Mouse (Mus musculus): Measurements from ENCODE around the gene Kcng1. TPM values are rescaled to one million over a fixed set of nuclear protein-coding genes. Genes with fewer than 3 reads are reported as not detected.

Gene Kcng1
- polyA plus RNA-seq, 1 experiment: not detected

GRCm38 (mm10) chr2:168248167-168248855 lies 33.2 kb downstream of the Kcng1 start:
- no peak overlapping the region for H3K27ac ChIP-seq (ENCODE audit: insufficient read depth, low read depth, low read length)
- H3K4me1 ChIP-seq (ENCODE audit: control insufficient read depth, insufficient read depth, low read length): no peaks in the 10 kb centered on the region
- TF ChIP-seq POLR2A (IDR thresholded peaks at IDR 0.05; ENCODE audit: borderline replicate concordance, low read depth, low read length) (no peak), CTCF (IDR thresholded peaks at IDR 0.05; ENCODE audit: low read depth, low read length) (no peak)
- no peak overlapping the region for H3K4me3 ChIP-seq (ENCODE audit: insufficient read depth, low read length)

DNA sequence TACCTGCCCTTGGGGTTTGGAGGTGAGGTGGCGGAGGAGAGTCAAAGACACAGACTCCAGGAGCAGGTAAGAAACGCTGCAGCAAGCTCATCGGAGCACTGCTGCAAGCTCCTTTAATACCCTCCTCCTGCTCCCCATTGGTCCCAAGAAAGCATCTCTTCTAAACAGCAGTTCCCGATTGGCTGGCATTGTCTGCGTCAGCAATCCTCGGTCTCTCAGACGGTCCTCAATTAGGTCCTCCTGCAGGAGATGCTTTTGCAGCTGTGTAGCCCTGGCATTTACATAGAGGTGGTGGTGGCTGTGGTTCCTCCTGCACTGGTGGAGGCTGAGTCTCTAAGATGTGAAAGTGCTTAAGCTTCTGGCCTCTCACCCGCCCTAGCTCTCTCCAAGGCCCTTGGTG lies 36.0 kb downstream of the Kcng1 start:
- Histone ChIP-seq H3K4me1 (ENCODE audit: control insufficient read depth, insufficient read depth, low read length) (no peaks in the 10 kb centered on the region), H3K27ac (ENCODE audit: insufficient read depth, low read depth, low read length) (no peak overlapping the region), H3K4me3 (ENCODE audit: insufficient read depth, low read length) (no peak overlapping the region)
- TF ChIP-seq POLR2A (IDR thresholded peaks at IDR 0.05; ENCODE audit: borderline replicate concordance, low read depth, low read length) (no peak), CTCF (IDR thresholded peaks at IDR 0.05; ENCODE audit: low read depth, low read length) (no peak)

DNA sequence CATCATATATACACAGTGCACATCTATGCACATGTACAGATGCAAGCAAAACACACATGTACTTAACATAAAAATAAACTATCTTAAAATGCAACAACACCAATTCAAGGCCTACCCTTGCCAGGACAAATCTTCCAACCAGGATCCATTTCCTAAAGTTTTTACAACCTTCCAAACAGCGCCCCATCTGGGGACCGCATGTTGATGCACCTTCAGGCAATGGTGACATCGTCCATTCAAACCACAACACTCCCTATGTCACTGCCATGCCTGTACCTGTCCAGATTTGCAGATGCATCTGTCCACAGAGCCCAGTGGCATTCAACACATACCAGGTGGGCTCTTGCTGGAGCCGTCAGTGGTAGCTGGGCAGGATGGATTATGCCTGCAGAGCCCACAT lies 38.3 kb downstream of the Kcng1 start:
- Histone ChIP-seq H3K4me3 (ENCODE audit: insufficient read depth, low read length) (no peak overlapping the region), H3K4me1 (ENCODE audit: control insufficient read depth, insufficient read depth, low read length) (no peaks in the 10 kb centered on the region), H3K27ac (ENCODE audit: insufficient read depth, low read depth, low read length) (no peak overlapping the region)
- no peak for TF ChIP-seq POLR2A (IDR thresholded peaks at IDR 0.05; ENCODE audit: borderline replicate concordance, low read depth, low read length)
- TF ChIP-seq CTCF (IDR thresholded peaks at IDR 0.05; ENCODE audit: low read depth, low read length): no peak

- TF ChIP-seq CTCF (IDR thresholded peaks at IDR 0.05; ENCODE audit: low read depth, low read length) (no peak), POLR2A (IDR thresholded peaks at IDR 0.05; ENCODE audit: borderline replicate concordance, low read depth, low read length) (no peak)
- Histone ChIP-seq H3K27ac (ENCODE audit: insufficient read depth, low read depth, low read length) (no peak overlapping the region), H3K4me3 (ENCODE audit: insufficient read depth, low read length) (no peak overlapping the region), H3K4me1 (ENCODE audit: control insufficient read depth, insufficient read depth, low read length) (no peaks in the 10 kb centered on the region)
Observed at GRCm38 (mm10) chr2:168242841-168243240, 38.7 kb downstream of the Kcng1 start.

DNA sequence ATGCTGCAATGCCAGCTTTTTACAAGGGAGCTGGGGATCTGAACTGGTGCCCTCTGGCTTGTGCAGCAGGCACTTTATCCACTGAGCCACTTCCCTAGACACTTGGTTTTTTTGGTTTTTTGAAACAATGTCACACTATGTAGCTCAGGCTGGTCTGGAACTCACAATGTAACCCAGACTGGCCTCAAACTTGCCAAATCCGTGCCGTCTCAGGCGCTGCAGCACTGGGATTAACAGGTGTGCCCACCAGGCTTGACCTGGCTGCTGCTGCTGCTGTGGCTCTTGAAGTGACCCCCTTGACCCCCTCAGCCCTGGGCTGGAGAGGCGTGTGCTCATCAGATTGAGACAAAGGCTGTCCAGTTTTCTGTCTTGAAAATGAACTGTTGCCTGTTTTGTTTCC lies 43.2 kb downstream of the Kcng1 start:
- no peaks in the 10 kb centered on the region for H3K4me1 ChIP-seq (ENCODE audit: control insufficient read depth, insufficient read depth, low read length)
- no peak overlapping the region for H3K27ac ChIP-seq (ENCODE audit: insufficient read depth, low read depth, low read length)
- no peak overlapping the region for H3K4me3 ChIP-seq (ENCODE audit: insufficient read depth, low read length)
- TF ChIP-seq POLR2A (IDR thresholded peaks at IDR 0.05; ENCODE audit: borderline replicate concordance, low read depth, low read length) (no peak), CTCF (IDR thresholded peaks at IDR 0.05; ENCODE audit: low read depth, low read length) (no peak)

DNA sequence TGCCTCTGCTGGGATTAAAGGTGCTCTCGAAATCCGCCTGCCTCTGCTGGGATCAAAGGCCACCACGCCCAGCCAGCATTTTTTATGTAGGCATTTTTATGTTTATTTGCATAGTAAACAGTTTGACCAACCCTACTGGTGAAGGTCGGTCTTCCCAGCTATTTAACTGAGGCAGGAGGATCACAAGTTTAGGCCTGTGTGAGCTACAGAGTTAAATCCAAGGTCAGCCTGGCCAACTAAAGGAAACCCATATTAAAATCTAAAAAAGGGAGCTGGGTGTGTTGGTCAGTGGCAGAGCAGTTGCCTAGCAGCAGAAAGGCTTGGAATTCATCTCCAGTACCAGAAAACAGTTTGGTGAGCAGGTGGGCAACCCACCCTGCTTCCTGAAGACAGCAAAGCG lies 48.2 kb downstream of the Kcng1 start:
- H3K4me1 ChIP-seq (ENCODE audit: control insufficient read depth, insufficient read depth, low read length): peaks cover 10% of the 10 kb centered on the region
- TF ChIP-seq POLR2A (IDR thresholded peaks at IDR 0.05; ENCODE audit: borderline replicate concordance, low read depth, low read length) (no peak), CTCF (IDR thresholded peaks at IDR 0.05; ENCODE audit: low read depth, low read length) (no peak)
- no peak overlapping the region for H3K4me3 ChIP-seq (ENCODE audit: insufficient read depth, low read length)
- no peak overlapping the region for H3K27ac ChIP-seq (ENCODE audit: insufficient read depth, low read depth, low read length)

- peaks cover 18% of the 10 kb centered on the region for H3K4me1 ChIP-seq (ENCODE audit: control insufficient read depth, insufficient read depth, low read length)
Observed at GRCm38 (mm10) chr2:168231471-168231829, 50.1 kb downstream of the Kcng1 start.

GRCm38 (mm10) chr2:168230773-168231470 lies 50.6 kb downstream of the Kcng1 start:
- Histone ChIP-seq H3K4me1 (ENCODE audit: control insufficient read depth, insufficient read depth, low read length) (peaks cover 18% of the 10 kb centered on the region), H3K4me3 (ENCODE audit: insufficient read depth, low read length) (peak overlapping the region; percentile 80), H3K27ac (ENCODE audit: insufficient read depth, low read depth, low read length) (peak overlapping the region; percentile 93)
- no peak for TF ChIP-seq CTCF (IDR thresholded peaks at IDR 0.05; ENCODE audit: low read depth, low read length)
- TF ChIP-seq POLR2A (IDR thresholded peaks at IDR 0.05; ENCODE audit: borderline replicate concordance, low read depth, low read length): no peak

More at GRCm38 (mm10) chr2:168231471-168231829, 50.1 kb downstream of the Kcng1 start:
- Histone ChIP-seq H3K4me3 (ENCODE audit: insufficient read depth, low read length) (peak overlapping the region; percentile 80), H3K27ac (ENCODE audit: insufficient read depth, low read depth, low read length) (no peak overlapping the region)
- TF ChIP-seq POLR2A (IDR thresholded peaks at IDR 0.05; ENCODE audit: borderline replicate concordance, low read depth, low read length): no peak
- no peak for TF ChIP-seq CTCF (IDR thresholded peaks at IDR 0.05; ENCODE audit: low read depth, low read length)

DNA sequence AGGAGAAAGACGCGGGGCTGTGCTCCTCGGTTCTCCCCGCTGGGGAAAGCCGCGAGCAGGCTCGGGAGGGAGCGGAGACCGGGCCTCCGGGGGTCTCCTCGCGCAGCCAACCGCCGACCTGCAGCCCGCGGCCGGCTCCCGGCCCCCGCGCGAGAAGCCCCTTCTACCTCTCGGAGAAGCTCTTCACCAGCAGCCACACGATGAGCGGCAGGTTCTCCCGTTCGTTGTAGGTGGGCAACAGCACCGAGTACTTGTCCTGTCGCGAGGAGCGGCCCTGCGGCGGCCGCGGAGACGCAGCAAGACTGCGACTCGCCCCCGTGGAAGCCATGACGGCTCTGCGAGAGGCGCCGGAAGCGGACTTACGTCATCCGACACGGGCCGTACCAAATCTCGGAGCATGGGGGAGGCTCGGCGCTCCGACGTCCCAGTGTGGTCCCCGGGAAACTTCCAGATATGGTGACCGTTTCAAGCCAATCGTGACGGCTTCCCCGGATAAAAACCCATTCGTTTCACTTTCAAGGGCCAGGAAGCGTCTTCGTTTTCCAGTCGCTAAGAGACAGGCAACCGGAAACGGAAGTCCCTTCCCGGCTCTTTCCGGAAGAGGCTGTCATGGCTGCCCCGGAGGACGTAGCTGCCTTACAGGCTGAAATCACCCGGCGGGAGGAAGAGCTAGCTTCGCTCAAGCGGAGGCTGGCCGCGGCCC lies 51.4 kb downstream of the Kcng1 start, which contains the start of the genes Gm20716, Dpm1 and Mocs3:
Gm20716 (minus strand) TSS at position 339 of the 703 bp plus-strand sequence.
Dpm1 (minus strand) TSS at position 566 of the 703 bp plus-strand sequence.
Mocs3 (plus strand) TSS at position 597 of the 703 bp plus-strand sequence.
- peak within 1 kb of the TSS; percentile 80 for H3K4me3 ChIP-seq (ENCODE audit: insufficient read depth, low read length)
- H3K27ac ChIP-seq (ENCODE audit: insufficient read depth, low read depth, low read length): peak within 1 kb of the TSS; percentile 93
- peaks cover 18% of the 10 kb centered on the region for H3K4me1 ChIP-seq (ENCODE audit: control insufficient read depth, insufficient read depth, low read length)
- no peak for TF ChIP-seq CTCF (IDR thresholded peaks at IDR 0.05; ENCODE audit: low read depth, low read length)

All from bone marrow macrophage, adult 2 months (primary cell).